Mouse (Mus musculus): ENCODE data around the gene Trappc6a.

Gene Trappc6a

DNA sequence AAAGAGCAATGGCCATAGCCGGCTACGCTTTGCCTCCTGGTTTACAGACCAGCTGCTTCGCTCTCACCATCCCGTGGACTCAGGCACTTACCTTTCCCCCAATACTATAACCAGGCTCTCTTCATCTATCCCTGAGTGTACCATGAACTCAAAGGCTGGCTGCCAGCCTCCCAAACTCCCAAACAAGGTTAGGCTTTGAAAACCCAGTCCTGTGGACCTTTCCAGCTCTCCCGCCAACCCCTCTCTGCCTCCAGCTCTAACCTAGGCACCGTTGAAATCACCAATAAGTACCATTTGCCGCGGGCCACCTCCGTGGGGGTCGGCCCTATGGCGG, 53.2 kb downstream of the Trappc6a start:
- no peak for DNase-seq (ENCODE audit: low spot score)

DNA sequence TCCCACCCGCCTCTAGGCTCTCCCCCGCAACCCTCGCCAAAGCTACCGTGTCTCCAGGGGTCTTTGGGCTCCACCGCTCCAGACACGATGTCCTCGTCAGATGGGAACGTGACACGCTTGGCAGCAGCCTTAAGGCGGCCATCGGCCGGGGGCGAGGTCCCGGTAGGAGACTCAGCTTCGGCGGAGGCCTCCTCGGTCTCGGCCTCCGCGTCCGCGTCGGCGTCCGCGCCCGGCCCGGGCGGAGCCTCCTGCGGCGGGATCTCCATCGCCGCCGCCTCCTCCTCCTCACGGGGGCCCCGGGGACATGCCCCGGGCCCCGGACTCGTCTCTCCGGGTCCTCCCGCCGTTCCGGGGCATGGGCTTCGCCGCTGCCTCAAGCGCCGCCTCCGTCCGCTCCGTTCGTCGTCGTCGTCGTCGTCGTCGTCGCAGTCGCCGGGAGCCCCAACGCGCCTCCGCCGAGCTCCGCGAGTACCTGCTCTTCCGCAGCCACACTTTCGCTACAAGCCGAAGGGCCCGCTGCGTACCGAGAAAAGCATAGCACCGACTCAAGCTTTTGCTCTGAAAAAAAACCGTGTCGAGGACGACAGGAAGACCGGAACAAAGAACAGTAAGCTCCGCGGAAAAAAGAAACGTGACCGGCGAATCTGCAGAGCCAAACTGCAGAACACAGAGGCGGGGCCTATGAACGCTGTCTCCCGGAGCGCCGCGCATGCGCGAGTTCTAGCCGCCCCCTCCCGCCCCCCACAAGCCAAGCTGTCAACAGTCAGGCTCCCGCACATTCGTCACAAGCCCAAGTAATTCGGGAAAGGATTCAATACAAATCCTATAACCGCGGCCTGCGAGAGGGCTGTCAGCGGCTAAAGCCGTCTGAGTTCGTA, 53.8 kb downstream of the Trappc6a start:
- DNase-seq (ENCODE audit: low spot score), result peak; percentile 91

DNA sequence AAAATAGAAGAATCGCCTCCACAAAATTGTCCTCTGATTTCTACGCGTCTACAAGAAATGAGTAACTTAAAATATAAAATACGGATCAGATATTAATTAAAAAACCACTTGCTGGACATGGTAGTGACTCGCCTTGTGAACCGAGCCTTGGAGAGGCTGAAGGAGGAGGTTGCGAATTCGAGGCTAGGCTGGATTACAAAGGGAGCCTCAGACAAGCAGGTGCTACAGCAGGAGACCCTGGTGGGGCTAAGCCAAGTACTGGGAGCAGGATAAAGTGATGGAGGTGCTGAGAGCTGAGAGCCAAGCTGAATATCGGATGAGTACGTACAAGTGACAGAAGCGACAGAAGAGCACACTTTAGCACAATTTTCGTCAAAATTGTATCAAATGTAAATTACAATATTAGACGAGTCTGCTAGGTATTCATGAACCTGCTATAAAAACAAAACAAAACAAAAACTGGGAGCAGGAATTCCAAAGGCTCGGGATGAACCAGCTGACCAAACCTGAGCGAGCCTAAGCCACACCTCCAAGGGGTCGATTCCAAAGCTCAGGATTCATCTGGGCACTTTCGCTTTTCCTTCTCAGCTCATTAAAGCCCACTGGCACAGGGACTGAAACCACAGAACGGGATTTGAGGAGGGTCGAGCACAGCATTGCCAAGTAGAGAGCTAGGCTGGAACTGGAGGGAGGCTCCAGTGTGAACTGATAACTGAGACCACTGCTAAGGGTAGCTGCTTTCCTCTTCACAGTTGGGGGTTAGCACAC, 54.6 kb downstream of the Trappc6a start, which contains the start of gene Ppp1r37:
TSS of gene Ppp1r37 (minus strand) at position 434 of the 768 bp plus-strand sequence.
- DNase-seq (ENCODE audit: low spot score), result no peak

DNA sequence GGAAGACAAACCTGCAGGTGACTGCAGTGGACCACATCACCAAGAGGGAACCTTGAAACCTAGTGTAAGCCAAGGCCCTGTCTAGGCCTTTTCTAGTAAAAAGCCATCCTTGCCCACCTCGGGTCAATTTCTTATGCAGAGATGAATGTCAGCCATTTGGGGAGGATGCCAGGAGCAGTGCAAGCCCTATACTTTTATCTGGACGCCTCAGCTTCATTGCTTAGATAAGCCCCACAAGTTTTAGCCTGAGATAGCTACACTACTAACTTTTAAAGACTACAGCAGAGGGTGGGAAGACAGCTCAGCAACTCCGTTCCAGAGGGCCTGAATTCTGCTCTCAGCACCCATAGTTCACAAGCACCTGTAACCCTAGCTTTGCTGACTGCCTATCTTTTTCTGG, 55.7 kb downstream of the Trappc6a start:
- DNase-seq (ENCODE audit: low spot score), result no peak

DNA sequence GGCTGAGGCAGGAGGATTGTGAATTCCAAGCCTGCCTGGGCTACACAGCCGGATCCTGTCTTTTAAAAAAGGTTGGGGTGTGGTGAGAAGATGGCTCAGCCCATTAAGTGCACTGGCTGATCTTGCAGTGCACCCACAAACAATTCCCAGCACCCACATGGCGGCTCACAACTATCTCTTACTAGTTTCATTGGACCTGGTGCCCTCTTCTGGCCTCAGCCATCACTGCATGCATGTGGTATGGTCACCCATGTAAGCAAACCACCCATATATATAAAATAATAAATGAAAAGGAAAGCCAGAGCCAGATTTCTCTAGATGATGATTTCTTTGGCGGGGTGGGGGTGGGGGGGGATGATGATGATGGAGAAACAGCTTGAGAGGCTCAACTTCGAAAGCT, 56.3 kb downstream of the Trappc6a start:
- DNase-seq (ENCODE audit: low spot score), result no peak
